Mouse (Mus musculus): ENCODE measurements around the gene Kmt2d. TPM values are rescaled to one million over a fixed set of nuclear protein-coding genes. Genes with fewer than 3 reads are reported as not detected.

Kmt2d gene
- polyA plus RNA-seq, 1 experiment from 2014 or later = 16.8 TPM

DNA sequence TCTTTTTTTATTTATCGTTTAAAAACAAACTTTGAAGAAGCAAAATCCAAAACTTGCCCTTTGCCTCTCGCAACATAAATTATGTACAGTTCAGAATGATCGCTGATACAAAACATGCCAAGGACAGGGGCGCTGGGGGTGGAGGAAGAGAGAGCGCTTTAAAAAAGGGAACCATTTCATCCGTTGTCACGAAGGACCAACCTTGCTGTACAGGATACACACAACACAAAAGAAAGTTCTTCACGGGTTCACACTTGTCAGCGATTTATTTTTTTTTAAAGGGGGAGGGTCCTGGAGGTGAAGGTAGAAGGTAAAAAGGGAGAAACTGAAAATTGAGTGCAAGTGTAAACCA, 39.3 kb downstream of the Kmt2d start:
- 0 out of 2 replicates have a peak, but pooled peaks have one; percentile 33 for ATAC-seq (ENCODE audit: low read depth)
- 11% methylated on average over 9 of the region's 9 CpGs for WGBS
- H3K27ac ChIP-seq (ENCODE audit: low read depth, low read length) = peak overlapping the region; percentile 86
- H3K4me1 ChIP-seq (ENCODE audit: control insufficient read depth, insufficient read depth, low read length) = peaks cover 9% of the 10 kb centered on the region; the same call in 1 of the 2 replicates
- peak overlapping the region; percentile 74 for H3K4me2 ChIP-seq (ENCODE audit: low read depth, low read length)
- peak overlapping the region; percentile 76; the same call in 1 of the 2 replicates for H3K9ac ChIP-seq (replicated peaks; ENCODE audit: low read depth, low read length)
- H3K36me3 ChIP-seq (ENCODE audit: control insufficient read depth, insufficient read depth, low read length) = peaks cover 22% of the 10 kb centered on the region
- no peaks in the 10 kb centered on the region for H3K27me3 ChIP-seq (ENCODE audit: control insufficient read depth, insufficient read depth, low read length)
- no peaks in the 10 kb centered on the region for H3K9me3 ChIP-seq (ENCODE audit: control insufficient read depth, low read length)
- peak overlapping the region; percentile 65 for H3K4me3 ChIP-seq (ENCODE audit: low read depth, low read length)

GRCm38 (mm10) chr15:98830736-98831683, 40.0 kb downstream of the Kmt2d start, which contains the start of gene Prkag1:
Prkag1 (minus strand) TSS chr15:98831521.
- H3K36me3 ChIP-seq (ENCODE audit: control insufficient read depth, insufficient read depth, low read length) = peaks cover 22% of the 10 kb centered on the region
- no peaks in the 10 kb centered on the region for H3K9me3 ChIP-seq (ENCODE audit: control insufficient read depth, low read length)
- ATAC-seq (ENCODE audit: low read depth) = peak; percentile 97
- H3K9ac ChIP-seq (replicated peaks; ENCODE audit: low read depth, low read length) = peak within 1 kb of the TSS; percentile 76
- H3K27ac ChIP-seq (ENCODE audit: low read depth, low read length) = peak within 1 kb of the TSS; percentile 86
- under 1% methylated on average over 60 of the region's 66 CpGs for WGBS
- H3K27me3 ChIP-seq (ENCODE audit: control insufficient read depth, insufficient read depth, low read length) = no peaks in the 10 kb centered on the region
- H3K4me1 ChIP-seq (ENCODE audit: control insufficient read depth, insufficient read depth, low read length) = peaks cover 9% of the 10 kb centered on the region; the same call in 1 of the 2 replicates
- H3K4me2 ChIP-seq (ENCODE audit: low read depth, low read length) = peak within 1 kb of the TSS; percentile 74
- peak within 1 kb of the TSS; percentile 65 for H3K4me3 ChIP-seq (ENCODE audit: low read depth, low read length)

- 94% methylated on average over 7 of the region's 7 CpGs for WGBS
- no peak for ATAC-seq (ENCODE audit: low read depth)
- no peak overlapping the region for H3K27ac ChIP-seq (ENCODE audit: low read depth, low read length)
These were observed 43.4 kb downstream of the Kmt2d start for GRCm38 (mm10) chr15:98827611-98828011.

DNA sequence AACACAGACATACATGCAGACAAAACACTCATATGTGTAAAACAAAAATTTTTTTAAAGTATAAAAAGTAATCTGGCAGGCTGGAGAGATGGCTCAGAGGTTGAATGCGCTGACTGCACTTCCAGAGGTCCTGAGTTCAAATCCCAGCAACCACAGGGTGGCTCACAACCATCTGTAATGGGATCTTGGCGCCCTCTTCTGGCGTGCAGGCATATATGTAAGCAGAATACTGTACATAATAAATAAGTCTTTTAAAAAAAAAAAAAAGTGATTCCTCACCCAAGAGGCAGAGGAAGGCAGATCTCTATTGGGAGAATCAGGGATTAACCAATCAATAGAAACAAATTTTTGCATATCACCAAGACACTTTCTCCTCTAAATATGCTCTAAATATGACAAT, 47.6 kb downstream of the Kmt2d start:
- Histone ChIP-seq H3K4me2 (ENCODE audit: low read depth, low read length) (no peak overlapping the region), H3K4me3 (ENCODE audit: low read depth, low read length) (no peak overlapping the region), H3K9ac (replicated peaks; ENCODE audit: low read depth, low read length) (no peak overlapping the region), H3K9me3 (ENCODE audit: control insufficient read depth, low read length) (no peaks in the 10 kb centered on the region), H3K27ac (ENCODE audit: low read depth, low read length) (no peak overlapping the region), H3K4me1 (ENCODE audit: control insufficient read depth, insufficient read depth, low read length) (no peaks in the 10 kb centered on the region), H3K36me3 (ENCODE audit: control insufficient read depth, insufficient read depth, low read length) (no peaks in the 10 kb centered on the region), H3K27me3 (ENCODE audit: control insufficient read depth, insufficient read depth, low read length) (no peaks in the 10 kb centered on the region)
- 65% methylated on average over 3 of the region's 3 CpGs for WGBS
- ATAC-seq (ENCODE audit: low read depth) = no peak

More at GRCm38 (mm10) chr15:98827611-98828011, 43.4 kb downstream of the Kmt2d start:
- no peak overlapping the region for H3K4me2 ChIP-seq (ENCODE audit: low read depth, low read length)
- H3K9me3 ChIP-seq (ENCODE audit: control insufficient read depth, low read length) = no peaks in the 10 kb centered on the region
- no peaks in the 10 kb centered on the region for H3K36me3 ChIP-seq (ENCODE audit: control insufficient read depth, insufficient read depth, low read length)
- no peaks in the 10 kb centered on the region for H3K27me3 ChIP-seq (ENCODE audit: control insufficient read depth, insufficient read depth, low read length)
- peaks cover 9% of the 10 kb centered on the region; the same call in 1 of the 2 replicates for H3K4me1 ChIP-seq (ENCODE audit: control insufficient read depth, insufficient read depth, low read length)
- H3K9ac ChIP-seq (replicated peaks; ENCODE audit: low read depth, low read length) = no peak overlapping the region
- no peak overlapping the region for H3K4me3 ChIP-seq (ENCODE audit: low read depth, low read length)

GRCm38 (mm10) chr15:98822147-98822546, 48.9 kb downstream of the Kmt2d start:
- Histone ChIP-seq H3K27me3 (ENCODE audit: control insufficient read depth, insufficient read depth, low read length) (no peaks in the 10 kb centered on the region), H3K9me3 (ENCODE audit: control insufficient read depth, low read length) (no peaks in the 10 kb centered on the region), H3K4me3 (ENCODE audit: low read depth, low read length) (no peak overlapping the region), H3K27ac (ENCODE audit: low read depth, low read length) (no peak overlapping the region), H3K36me3 (ENCODE audit: control insufficient read depth, insufficient read depth, low read length) (no peaks in the 10 kb centered on the region), H3K4me1 (ENCODE audit: control insufficient read depth, insufficient read depth, low read length) (no peaks in the 10 kb centered on the region), H3K9ac (replicated peaks; ENCODE audit: low read depth, low read length) (no peak overlapping the region), H3K4me2 (ENCODE audit: low read depth, low read length) (no peak overlapping the region)
- no peak for ATAC-seq (ENCODE audit: low read depth)
- WGBS = 92% methylated on average over 5 of the region's 5 CpGs

GRCm38 (mm10) chr15:98821403-98821802, 49.6 kb downstream of the Kmt2d start:
- H3K9ac ChIP-seq (replicated peaks; ENCODE audit: low read depth, low read length) = no peak overlapping the region
- no peak overlapping the region for H3K4me2 ChIP-seq (ENCODE audit: low read depth, low read length)
- H3K27me3 ChIP-seq (ENCODE audit: control insufficient read depth, insufficient read depth, low read length) = no peaks in the 10 kb centered on the region
- H3K27ac ChIP-seq (ENCODE audit: low read depth, low read length) = no peak overlapping the region
- H3K9me3 ChIP-seq (ENCODE audit: control insufficient read depth, low read length) = no peaks in the 10 kb centered on the region
- no peaks in the 10 kb centered on the region for H3K36me3 ChIP-seq (ENCODE audit: control insufficient read depth, insufficient read depth, low read length)
- WGBS = 28% methylated on average over 10 of the region's 10 CpGs
- H3K4me3 ChIP-seq (ENCODE audit: low read depth, low read length) = no peak overlapping the region
- no peaks in the 10 kb centered on the region for H3K4me1 ChIP-seq (ENCODE audit: control insufficient read depth, insufficient read depth, low read length)
- ATAC-seq (ENCODE audit: low read depth) = no peak

- Histone ChIP-seq H3K27me3 (ENCODE audit: control insufficient read depth, insufficient read depth, low read length) (no peaks in the 10 kb centered on the region), H3K4me2 (ENCODE audit: low read depth, low read length) (no peak overlapping the region), H3K4me3 (ENCODE audit: low read depth, low read length) (no peak overlapping the region), H3K36me3 (ENCODE audit: control insufficient read depth, insufficient read depth, low read length) (no peaks in the 10 kb centered on the region), H3K27ac (ENCODE audit: low read depth, low read length) (no peak overlapping the region), H3K4me1 (ENCODE audit: control insufficient read depth, insufficient read depth, low read length) (no peaks in the 10 kb centered on the region), H3K9ac (replicated peaks; ENCODE audit: low read depth, low read length) (no peak overlapping the region), H3K9me3 (ENCODE audit: control insufficient read depth, low read length) (no peaks in the 10 kb centered on the region)
- no peak for ATAC-seq (ENCODE audit: low read depth)
- WGBS = 93% methylated on average over 4 of the region's 4 CpGs
These were observed 50.1 kb downstream of the Kmt2d start for GRCm38 (mm10) chr15:98820937-98821336.

- ATAC-seq (ENCODE audit: low read depth) = no peak
- Histone ChIP-seq H3K4me3 (ENCODE audit: low read depth, low read length) (no peak overlapping the region), H3K36me3 (ENCODE audit: control insufficient read depth, insufficient read depth, low read length) (no peaks in the 10 kb centered on the region; the same call in 1 of the 2 replicates)
These were observed 52.8 kb downstream of the Kmt2d start for GRCm38 (mm10) chr15:98818171-98818570.

GRCm38 (mm10) chr15:98812741-98813424, 58.1 kb downstream of the Kmt2d start:
- H3K4me2 ChIP-seq (ENCODE audit: low read depth, low read length) = no peak overlapping the region
- H3K27me3 ChIP-seq (ENCODE audit: control insufficient read depth, insufficient read depth, low read length) = peaks cover 19% of the 10 kb centered on the region
- no peak overlapping the region for H3K9ac ChIP-seq (replicated peaks; ENCODE audit: low read depth, low read length)
- H3K4me1 ChIP-seq (ENCODE audit: control insufficient read depth, insufficient read depth, low read length) = peaks cover 9% of the 10 kb centered on the region
- no peak overlapping the region for H3K27ac ChIP-seq (ENCODE audit: low read depth, low read length)
- H3K4me3 ChIP-seq (ENCODE audit: low read depth, low read length) = no peak overlapping the region
- no peaks in the 10 kb centered on the region for H3K9me3 ChIP-seq (ENCODE audit: control insufficient read depth, low read length)
- H3K36me3 ChIP-seq (ENCODE audit: control insufficient read depth, insufficient read depth, low read length) = no peaks in the 10 kb centered on the region; the same call in 1 of the 2 replicates
- no peak for ATAC-seq (ENCODE audit: low read depth)
- WGBS = 88% methylated on average over 20 of the region's 20 CpGs

More at GRCm38 (mm10) chr15:98818171-98818570, 52.8 kb downstream of the Kmt2d start:
- Histone ChIP-seq H3K9ac (replicated peaks; ENCODE audit: low read depth, low read length) (no peak overlapping the region), H3K9me3 (ENCODE audit: control insufficient read depth, low read length) (no peaks in the 10 kb centered on the region), H3K27me3 (ENCODE audit: control insufficient read depth, insufficient read depth, low read length) (no peaks in the 10 kb centered on the region), H3K4me2 (ENCODE audit: low read depth, low read length) (no peak overlapping the region), H3K27ac (ENCODE audit: low read depth, low read length) (no peak overlapping the region), H3K4me1 (ENCODE audit: control insufficient read depth, insufficient read depth, low read length) (no peaks in the 10 kb centered on the region)
- WGBS = 93% methylated on average over 7 of the region's 7 CpGs

All from neural tube, embryonic 14.5 days (tissue).